Mouse (Mus musculus): ENCODE results near the gene Gpat3.

DNA sequence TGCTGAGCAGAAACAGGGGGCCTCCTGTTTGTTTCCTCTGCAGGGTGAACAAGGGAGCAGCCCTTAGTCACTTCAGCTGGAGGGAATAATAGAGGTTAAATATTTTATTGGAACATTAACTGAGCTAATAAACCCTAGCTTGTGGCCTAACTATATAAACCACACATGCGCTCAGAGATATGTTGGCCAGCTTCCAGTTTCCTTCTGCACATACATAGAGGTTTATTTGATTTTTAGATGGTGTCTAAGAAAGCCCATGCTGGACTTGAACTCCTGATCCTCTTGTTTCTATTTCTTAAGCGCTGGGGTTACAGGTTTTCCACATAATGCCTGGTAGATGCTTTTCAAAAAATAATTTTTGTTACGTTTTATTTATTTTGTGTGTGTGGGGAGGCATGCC, 1.0 kb upstream of the Gpat3 start:
- no peak for TF ChIP-seq MYOG (IDR thresholded peaks at IDR 0.05; ENCODE audit: control insufficient read depth in 1 of 3, insufficient read depth in 1 of 3, insufficient read length in 2 of 3, low read depth in 2 of 3)
- TF ChIP-seq MAX (IDR thresholded peaks at IDR 0.05; ENCODE audit: low read depth), result no peak
- no peak for TF ChIP-seq POLR2AphosphoS2 (IDR thresholded peaks at IDR 0.05; ENCODE audit: insufficient read length, low read depth)
- no peak for TF ChIP-seq USF1 (IDR thresholded peaks at IDR 0.05; ENCODE audit: low read depth)

Measured in myocyte (in vitro differentiated cells).